Mouse (Mus musculus) heart, embryonic 16.5 days (tissue): ENCODE results near the gene Hif3a. TPM values are rescaled to one million over a fixed set of nuclear protein-coding genes. Genes with fewer than 3 reads are reported as not detected.

ENCODE experiments used
- ATAC-seq: fragments of 200-750 bp; cut with Nextera tagmentation; replicated peaks from 2 replicates; pipeline ENCODE4 v1.8.0; 2017; ENCODE audit warnings: moderate number of reproducible peaks; ENCODE audit not compliant: insufficient read depth, low FRiP score; ENCODE audit errors: extremely low read depth
- H3K27ac ChIP-seq: fragments of 300-500 bp; sonication (generic); 2 replicates; pipeline ENCODE4 v1.5.1; 2014; ENCODE audit warnings: mild to moderate bottlenecking, low read length, control low read depth, moderate library complexity
- H3K27me3 ChIP-seq: fragments of 300-500 bp; sonication (generic); 2 replicates; pipeline ENCODE4 v1.6.1; 2014; ENCODE audit warnings: low read length, mixed read lengths; ENCODE audit not compliant: control insufficient read depth, insufficient read depth
- H3K36me3 ChIP-seq: fragments of 300-500 bp; sonication (generic); 2 replicates; pipeline ENCODE4 v1.6.1; 2014; ENCODE audit not compliant: control insufficient read depth, insufficient read depth
- H3K4me1 ChIP-seq: fragments of 300-500 bp; sonication (generic); 2 replicates; pipeline ENCODE4 v1.6.1; 2014; ENCODE audit warnings: low read length, mixed read lengths; ENCODE audit not compliant: control insufficient read depth, insufficient read depth
- H3K4me2 ChIP-seq: fragments of 300-500 bp; sonication (generic); 2 replicates; pipeline ENCODE4 v1.6.1; 2014; ENCODE audit warnings: low read depth, mild to moderate bottlenecking, control low read depth, low read length
- H3K4me3 ChIP-seq: fragments of 300-500 bp; sonication (generic); 2 replicates; pipeline ENCODE4 v1.5.1; 2014; ENCODE audit warnings: mild to moderate bottlenecking, control low read depth, low read length
- H3K9ac ChIP-seq: fragments of 300-500 bp; sonication (generic); 2 replicates; pipeline ENCODE4 v1.6.1; 2014; ENCODE audit warnings: low read length, control low read depth
- H3K9me3 ChIP-seq: fragments of 300-500 bp; sonication (generic); replicated peaks from 2 replicates; pipeline ENCODE4 v1.6.1; 2016; ENCODE audit warnings: low read length; ENCODE audit not compliant: control insufficient read depth
- WGBS: fragments of 180-500 bp; shearing (Covaris S2); extraction: QIAGEN DNeasy Blood & Tissue Kit; methylation state at CpG from one replicate; pipeline ENCODE4 v1.1.7; 2014; 5-methylcytosine and 5-hydroxymethylcytosine counted together
- polyA plus RNA-seq: library from polyadenylated mRNA; unstranded; fragments of >200 nt; fragmentation: Nextera tagmentation; extraction: Ambion mirVana; gene quantifications from 2 replicates; pipeline ENCODE4 v1.2.1, GENCODE M21; 2015

Gene Hif3a
- polyA plus RNA-seq, 1 experiment from 2014 or later = 36.3 TPM

GRCm38 (mm10) chr7:17017921-17018320 is 44.3 kb downstream of the Hif3a start:
- H3K4me1 ChIP-seq = peaks cover 44% of the 10 kb centered on the region
- no peaks in the 10 kb centered on the region for H3K9me3 ChIP-seq
- peak overlapping the region; percentile 88 for H3K27ac ChIP-seq
- no peaks in the 10 kb centered on the region for H3K27me3 ChIP-seq
- no peak overlapping the region for H3K4me2 ChIP-seq
- no peak for ATAC-seq
- H3K4me3 ChIP-seq = no peak overlapping the region
- H3K36me3 ChIP-seq = peaks cover 60% of the 10 kb centered on the region
- WGBS = 72% methylated on average over 2 of the region's 2 CpGs
- H3K9ac ChIP-seq = peak overlapping the region; percentile 49

GRCm38 (mm10) chr7:17017036-17017435 is 45.2 kb downstream of the Hif3a start:
- no peak overlapping the region for H3K4me2 ChIP-seq
- H3K4me1 ChIP-seq = peaks cover 35% of the 10 kb centered on the region
- no peaks in the 10 kb centered on the region for H3K9me3 ChIP-seq
- ATAC-seq = peak; percentile 98
- no peaks in the 10 kb centered on the region for H3K27me3 ChIP-seq
- peaks cover 64% of the 10 kb centered on the region for H3K36me3 ChIP-seq
- 21% methylated on average over 1 of the region's 1 CpGs for WGBS
- H3K27ac ChIP-seq = peak overlapping the region; percentile 88
- no peak overlapping the region for H3K4me3 ChIP-seq
- no peak overlapping the region for H3K9ac ChIP-seq

DNA sequence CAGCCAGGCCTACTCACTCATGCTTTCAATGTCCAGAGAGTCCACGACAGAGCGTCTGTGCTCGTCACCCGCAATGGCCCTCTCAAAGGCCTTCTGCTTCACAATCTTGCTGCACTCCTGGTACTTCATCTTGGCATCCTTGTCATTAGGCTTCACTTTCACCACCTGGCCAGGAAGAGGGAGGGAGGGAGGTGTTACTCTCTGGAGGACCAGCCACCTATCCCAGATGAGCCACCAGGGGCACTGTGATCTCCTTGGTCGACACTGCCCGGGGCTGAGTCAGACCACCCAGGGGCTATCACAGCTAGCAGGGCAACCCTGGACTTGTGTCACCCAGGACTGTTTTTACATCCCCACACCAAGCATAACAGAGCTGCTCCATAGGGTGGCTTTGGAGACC is 46.8 kb downstream of the Hif3a start:
- H3K27ac ChIP-seq = no peak overlapping the region
- H3K4me2 ChIP-seq = no peak overlapping the region
- no peaks in the 10 kb centered on the region for H3K9me3 ChIP-seq
- no peaks in the 10 kb centered on the region for H3K27me3 ChIP-seq
- ATAC-seq = no peak
- no peak overlapping the region for H3K9ac ChIP-seq
- peaks cover 32% of the 10 kb centered on the region for H3K4me1 ChIP-seq
- H3K4me3 ChIP-seq = no peak overlapping the region
- H3K36me3 ChIP-seq = peaks cover 64% of the 10 kb centered on the region
- 79% methylated on average over 6 of the region's 6 CpGs for WGBS

DNA sequence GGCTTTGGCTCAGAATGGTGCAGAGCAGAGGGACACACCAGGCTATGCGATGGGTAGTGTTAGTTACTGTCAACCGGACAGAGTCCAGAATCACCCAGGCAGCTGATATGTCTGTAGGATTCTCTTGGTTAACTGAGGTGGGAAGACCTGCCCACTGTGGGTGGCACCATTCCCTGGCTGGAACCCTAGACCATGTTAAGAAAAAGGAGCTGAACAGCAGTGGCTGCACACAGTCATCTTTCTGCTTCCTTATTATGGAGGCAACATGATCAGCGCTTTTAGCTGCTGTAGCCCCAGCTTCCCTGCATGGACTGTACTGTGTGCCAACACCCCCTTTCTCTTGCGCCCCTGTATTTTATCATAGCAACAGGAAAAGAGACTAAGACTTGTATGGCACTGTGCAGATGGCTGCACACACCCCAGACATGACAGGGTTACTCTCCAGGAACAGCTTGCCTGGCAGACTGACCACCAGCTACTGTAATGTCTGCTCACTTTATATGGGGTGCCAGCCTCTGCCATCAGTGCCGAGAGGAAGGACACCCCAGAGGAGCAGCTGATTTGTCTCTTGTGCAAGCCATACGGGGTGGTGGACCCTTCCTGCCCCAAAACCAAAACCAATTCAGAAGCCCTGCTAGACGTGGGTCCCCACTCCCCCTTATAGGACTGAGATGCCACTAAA is 50.2 kb downstream of the Hif3a start:
- ATAC-seq = no peak
- WGBS = 91% methylated on average over 7 of the region's 7 CpGs
- Histone ChIP-seq H3K27me3 (no peaks in the 10 kb centered on the region), H3K9ac (no peak overlapping the region), H3K4me3 (no peak overlapping the region), H3K4me1 (peaks cover 10% of the 10 kb centered on the region), H3K36me3 (peaks cover 84% of the 10 kb centered on the region), H3K4me2 (no peak overlapping the region), H3K27ac (no peak overlapping the region), H3K9me3 (no peaks in the 10 kb centered on the region)

DNA sequence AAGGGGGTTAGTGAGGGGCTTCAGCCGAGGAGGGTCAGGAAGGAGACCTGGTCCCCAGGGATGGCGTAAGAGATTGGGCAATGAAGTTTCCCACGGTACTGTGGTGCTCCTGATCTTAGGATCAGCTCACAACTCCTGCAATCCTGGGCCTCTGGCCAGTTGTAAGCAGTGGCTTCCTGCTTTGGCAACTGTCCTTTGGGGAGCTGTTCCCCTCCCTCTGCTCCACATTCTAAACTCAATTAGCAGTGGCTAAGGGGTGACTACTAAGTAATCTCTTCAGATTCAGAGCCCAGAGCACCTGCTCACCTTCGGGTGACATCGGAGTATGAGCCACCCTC is 52.2 kb downstream of the Hif3a start:
- H3K9ac ChIP-seq = no peak overlapping the region
- ATAC-seq = no peak

DNA sequence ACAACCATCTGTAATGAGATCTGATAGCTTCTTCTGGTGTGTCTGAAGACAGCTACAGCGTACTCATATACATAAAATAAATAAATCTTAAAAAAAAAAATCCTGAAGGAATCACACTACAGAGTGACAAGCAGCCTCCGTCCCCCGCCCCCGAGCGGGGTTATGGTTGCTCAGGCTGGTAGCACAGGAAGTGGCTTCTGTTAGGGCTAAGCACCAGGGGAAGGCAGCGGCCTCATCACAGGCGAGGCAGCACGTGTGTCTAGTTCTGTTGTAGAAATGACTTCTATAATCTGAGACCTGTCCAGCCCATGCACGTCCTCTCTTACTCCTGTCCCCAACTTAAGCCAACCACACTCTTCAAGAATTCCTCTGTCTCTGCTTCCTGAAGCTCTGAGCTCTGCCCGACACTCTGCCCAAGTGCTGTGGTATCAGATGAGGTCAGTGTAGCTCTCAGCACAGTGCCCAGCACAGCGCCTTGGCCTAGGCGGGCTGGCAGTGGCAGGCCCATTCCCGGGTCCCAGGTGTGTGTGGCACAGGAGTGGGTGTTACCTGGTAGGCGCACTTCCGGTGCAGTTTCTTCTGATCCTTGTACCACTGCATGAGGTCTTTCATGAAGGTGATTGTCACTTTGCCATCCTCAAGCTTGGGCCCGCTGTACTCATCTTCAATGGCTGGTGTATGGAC is 52.8 kb downstream of the Hif3a start:
- Histone ChIP-seq H3K27me3 (no peaks in the 10 kb centered on the region), H3K36me3 (peaks cover 88% of the 10 kb centered on the region), H3K27ac (no peak overlapping the region), H3K9me3 (no peaks in the 10 kb centered on the region), H3K9ac (no peak overlapping the region), H3K4me1 (no peaks in the 10 kb centered on the region), H3K4me2 (no peak overlapping the region), H3K4me3 (no peak overlapping the region)
- no peak for ATAC-seq
- 88% methylated on average over 16 of the region's 16 CpGs for WGBS

More for the DNA sequence above, 52.2 kb downstream of the Hif3a start:
- Histone ChIP-seq H3K9me3 (no peaks in the 10 kb centered on the region), H3K4me2 (no peak overlapping the region), H3K36me3 (peaks cover 89% of the 10 kb centered on the region), H3K27ac (no peak overlapping the region), H3K27me3 (no peaks in the 10 kb centered on the region), H3K4me3 (no peak overlapping the region), H3K4me1 (no peaks in the 10 kb centered on the region)
- WGBS = 76% methylated on average over 5 of the region's 5 CpGs

- H3K27ac ChIP-seq = no peak overlapping the region
- no peaks in the 10 kb centered on the region for H3K9me3 ChIP-seq
- H3K36me3 ChIP-seq = peaks cover 73% of the 10 kb centered on the region
- no peak overlapping the region for H3K9ac ChIP-seq
- H3K4me1 ChIP-seq = 0 out of 2 replicates have a peak, but pooled peaks cover 3% of the 10 kb centered on the region
- no peak overlapping the region for H3K4me2 ChIP-seq
- WGBS = 74% methylated on average over 4 of the region's 4 CpGs
- no peak overlapping the region for H3K4me3 ChIP-seq
- ATAC-seq = no peak
- H3K27me3 ChIP-seq = no peaks in the 10 kb centered on the region
These were observed 54.9 kb downstream of the Hif3a start for GRCm38 (mm10) chr7:17007300-17007699.

DNA sequence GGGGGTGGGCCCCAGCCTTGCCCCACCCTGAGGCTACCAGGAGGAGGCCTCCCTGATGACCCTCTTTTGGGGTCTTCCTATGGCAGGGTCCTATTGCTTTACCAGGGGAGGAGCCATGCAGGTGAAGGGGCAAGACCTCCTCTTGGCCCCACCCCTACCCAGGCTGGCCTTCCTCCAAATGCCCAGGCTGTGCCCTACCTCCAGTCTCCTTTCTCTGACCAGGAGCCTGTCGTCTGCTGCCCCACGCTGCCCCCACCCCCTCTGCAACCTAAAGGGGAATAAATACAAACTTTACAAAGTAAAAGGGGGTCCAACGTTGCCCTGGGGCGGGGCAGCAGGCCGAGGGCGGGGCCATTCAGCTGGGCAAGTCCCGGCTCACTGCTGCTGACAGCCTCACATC is 57.5 kb downstream of the Hif3a start:
- Histone ChIP-seq H3K4me1 (0 out of 2 replicates have a peak, but pooled peaks cover 3% of the 10 kb centered on the region), H3K9me3 (no peaks in the 10 kb centered on the region), H3K4me2 (no peak overlapping the region), H3K27ac (no peak overlapping the region), H3K36me3 (peaks cover 64% of the 10 kb centered on the region), H3K27me3 (no peaks in the 10 kb centered on the region), H3K9ac (no peak overlapping the region), H3K4me3 (no peak overlapping the region)
- ATAC-seq = no peak
- WGBS = 80% methylated on average over 7 of the region's 7 CpGs

- H3K9me3 ChIP-seq = no peaks in the 10 kb centered on the region
- WGBS = 67% methylated on average over 7 of the region's 7 CpGs
- H3K27me3 ChIP-seq = no peaks in the 10 kb centered on the region
- peaks cover 60% of the 10 kb centered on the region for H3K36me3 ChIP-seq
- no peak overlapping the region for H3K4me3 ChIP-seq
- no peak overlapping the region for H3K4me2 ChIP-seq
- no peak overlapping the region for H3K9ac ChIP-seq
- peak overlapping the region; percentile 20; the same call in 1 of the 2 replicates for H3K27ac ChIP-seq
- peaks cover 10% of the 10 kb centered on the region for H3K4me1 ChIP-seq
- ATAC-seq = no peak
These were observed 58.8 kb downstream of the Hif3a start for GRCm38 (mm10) chr7:17003230-17003960.
